Mouse (Mus musculus) neural tube, embryonic 11.5 days (tissue): Measurements from ENCODE around the gene Sdk2. TPM values are rescaled to one million over a fixed set of nuclear protein-coding genes. Genes with fewer than 3 reads are reported as not detected.

Experiments used
- ATAC-seq: fragments of 200-750 bp; cut with Nextera tagmentation; 2 replicates; pipeline ENCODE4 v1.8.0; 2017; ENCODE audit warnings: moderate number of reproducible peaks, mild to moderate bottlenecking, moderate TSS enrichment, moderate library complexity; ENCODE audit not compliant: insufficient read depth, low FRiP score, low TSS enrichment
- DNase-seq: peaks from one replicate; pipeline ENCODE4 v3.0.0-alpha.2; 2015; ENCODE audit warnings: low spot score
- H3K27ac ChIP-seq: fragments of 300-500 bp; sonication (generic); 2 replicates; pipeline ENCODE4 v1.5.1; 2014; ENCODE audit warnings: low read depth, mild to moderate bottlenecking, low read length
- H3K27me3 ChIP-seq: fragments of 300-500 bp; sonication (generic); 2 replicates; pipeline ENCODE4 v1.6.1; 2014; ENCODE audit warnings: mild to moderate bottlenecking, low read length, mixed read lengths; ENCODE audit not compliant: control insufficient read depth, insufficient read depth
- H3K36me3 ChIP-seq: fragments of 300-500 bp; sonication (generic); 2 replicates; pipeline ENCODE4 v1.6.1; 2014; ENCODE audit warnings: mild to moderate bottlenecking, low read length, moderate library complexity, mixed read lengths; ENCODE audit not compliant: control insufficient read depth, insufficient read depth
- H3K4me1 ChIP-seq: fragments of 300-500 bp; sonication (generic); 2 replicates; pipeline ENCODE4 v1.6.1; 2014; ENCODE audit warnings: low read length, mixed read lengths; ENCODE audit not compliant: control insufficient read depth, insufficient read depth
- H3K4me2 ChIP-seq: fragments of 300-500 bp; sonication (generic); 2 replicates; pipeline ENCODE4 v1.6.1; 2014; ENCODE audit warnings: low read depth, mild to moderate bottlenecking, moderate library complexity
- H3K4me3 ChIP-seq: fragments of 300-500 bp; sonication (generic); 2 replicates; pipeline ENCODE4 v1.5.1; 2014; ENCODE audit warnings: low read depth, low read length
- H3K9ac ChIP-seq: fragments of 300-500 bp; sonication (generic); 2 replicates; pipeline ENCODE4 v1.6.1; 2014; ENCODE audit warnings: mild to moderate bottlenecking, low read length
- H3K9me3 ChIP-seq: fragments of 300-500 bp; sonication (generic); 2 replicates; pipeline ENCODE4 v1.6.1; 2016; ENCODE audit warnings: low read length; ENCODE audit not compliant: control insufficient read depth
- WGBS: fragments of 180-500 bp; shearing (Covaris S2); extraction: QIAGEN DNeasy Blood & Tissue Kit; methylation state at CpG from one replicate; pipeline ENCODE4 v1.1.7; 2014; 5-methylcytosine and 5-hydroxymethylcytosine counted together
- polyA plus RNA-seq: library from polyadenylated mRNA; unstranded; fragments of >200 nt; fragmentation: Nextera tagmentation; extraction: Ambion mirVana; gene quantifications from 2 replicates; pipeline ENCODE4 v1.2.1, GENCODE M21; 2014

Gene Sdk2
- polyA plus RNA-seq, 1 experiment from 2014 or later = 4.2 TPM

DNA sequence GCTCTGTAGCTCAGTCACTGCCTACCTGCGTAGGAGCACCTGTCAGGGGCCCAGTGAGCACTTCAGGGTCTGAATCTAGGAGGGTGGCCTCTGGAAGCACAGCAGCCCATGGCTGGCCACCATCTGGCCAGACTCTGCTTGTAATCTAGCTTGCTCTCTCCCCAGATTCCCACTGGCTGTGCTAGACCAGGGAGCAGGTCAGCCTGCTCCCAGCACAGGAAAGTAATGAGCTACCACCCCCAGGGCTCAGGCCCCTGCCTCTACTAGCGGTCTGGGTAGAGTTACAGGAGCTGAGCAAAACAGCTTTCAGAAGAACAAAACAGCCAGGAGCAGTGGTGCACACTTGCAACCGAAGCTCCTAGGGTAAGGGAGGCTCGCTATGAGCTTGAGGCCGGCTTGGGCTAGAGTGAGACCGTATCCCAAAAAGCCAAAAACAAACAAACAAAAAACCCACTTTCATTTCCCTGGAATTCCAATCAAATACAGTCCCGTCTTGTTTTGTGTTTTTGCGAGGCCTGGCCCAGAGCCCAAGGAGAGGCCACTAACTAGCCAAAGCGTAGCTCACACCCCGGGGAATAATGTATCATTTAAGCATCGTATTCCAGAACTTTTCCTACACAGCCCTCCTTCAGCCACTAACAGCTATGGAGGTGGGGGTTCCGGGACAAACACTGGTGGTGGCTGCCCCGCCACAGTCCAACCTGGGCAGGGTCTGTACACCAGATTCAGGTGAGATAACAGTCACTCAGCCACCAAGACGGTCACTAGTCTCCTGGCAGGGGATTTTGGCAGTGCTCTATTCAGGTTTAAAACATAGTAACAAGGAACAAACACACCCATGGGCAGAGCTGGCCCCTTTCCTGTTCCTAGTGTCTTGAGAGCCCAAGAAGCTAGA, 339.6 kb downstream of the Sdk2 start:
- no peaks in the 10 kb centered on the region for H3K27me3 ChIP-seq
- peaks cover 17% of the 10 kb centered on the region for H3K4me1 ChIP-seq
- no peaks in the 10 kb centered on the region for H3K9me3 ChIP-seq
- ATAC-seq = no peak
- H3K27ac ChIP-seq = no peak overlapping the region
- WGBS = 78% methylated on average over 14 of the region's 14 CpGs
- H3K36me3 ChIP-seq = peaks cover 28% of the 10 kb centered on the region
- no peak overlapping the region for H3K4me3 ChIP-seq
- DNase-seq = no peak
- H3K9ac ChIP-seq = no peak overlapping the region
- H3K4me2 ChIP-seq = no peak overlapping the region
